Mouse (Mus musculus) adrenal gland, postnatal 4 days (tissue): ENCODE measurements around the gene Akp3. TPM values are rescaled to one million over a fixed set of nuclear protein-coding genes. Genes with fewer than 3 reads are reported as not detected.

Experiments used
- DNase-seq, 2 experiments: peaks; one replicate each; pipeline ENCODE4 v3.0.0; 2021 to 2022; ENCODE audit warnings: low spot score in 2 of 2, mixed read lengths in 2 of 2
- total RNA-seq, 2 experiments: library from RNA; stranded (reverse); gene quantifications; 2 replicates each; pipeline ENCODE4 v1.2.3; 2021

Gene Akp3
- total RNA-seq, 2 experiments from 2014 or later, result not detected

DNA sequence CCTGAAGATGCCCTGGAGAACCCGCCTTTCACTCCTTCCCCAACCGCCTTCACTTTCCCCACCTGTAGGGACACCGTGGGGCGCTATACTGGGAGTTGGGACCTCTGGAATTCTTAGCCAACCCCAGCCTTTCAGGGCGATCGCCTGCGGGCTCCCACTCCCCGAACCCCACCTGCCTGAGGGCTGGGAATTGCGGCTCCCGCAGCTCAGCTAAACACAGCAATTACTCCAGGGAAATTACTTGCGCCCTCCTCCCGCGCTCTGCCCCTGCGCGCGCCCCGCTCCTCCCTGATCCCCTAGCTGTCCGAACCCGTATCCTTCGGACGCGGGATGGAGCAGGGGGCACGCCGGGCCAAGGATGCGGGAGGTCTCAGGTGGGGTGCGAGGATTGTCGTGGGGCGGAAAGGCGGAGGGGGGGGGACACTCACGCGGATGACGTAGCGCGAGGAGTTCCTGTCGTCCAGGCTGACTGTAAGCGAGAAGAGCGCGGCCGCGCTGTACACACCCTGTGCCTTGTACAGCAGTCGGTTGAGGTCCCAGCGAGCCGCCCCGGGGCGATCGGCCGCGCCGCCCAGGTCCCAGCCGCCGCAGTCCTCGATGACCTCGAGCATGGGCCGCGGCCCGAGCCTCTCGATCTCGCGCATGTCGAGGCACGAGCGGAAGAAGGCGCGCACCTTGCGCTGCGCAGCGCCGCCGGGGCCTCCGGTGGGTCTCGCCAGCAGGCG is 29.2 kb downstream of the Akp3 start:
- DNase-seq, result no peak

DNA sequence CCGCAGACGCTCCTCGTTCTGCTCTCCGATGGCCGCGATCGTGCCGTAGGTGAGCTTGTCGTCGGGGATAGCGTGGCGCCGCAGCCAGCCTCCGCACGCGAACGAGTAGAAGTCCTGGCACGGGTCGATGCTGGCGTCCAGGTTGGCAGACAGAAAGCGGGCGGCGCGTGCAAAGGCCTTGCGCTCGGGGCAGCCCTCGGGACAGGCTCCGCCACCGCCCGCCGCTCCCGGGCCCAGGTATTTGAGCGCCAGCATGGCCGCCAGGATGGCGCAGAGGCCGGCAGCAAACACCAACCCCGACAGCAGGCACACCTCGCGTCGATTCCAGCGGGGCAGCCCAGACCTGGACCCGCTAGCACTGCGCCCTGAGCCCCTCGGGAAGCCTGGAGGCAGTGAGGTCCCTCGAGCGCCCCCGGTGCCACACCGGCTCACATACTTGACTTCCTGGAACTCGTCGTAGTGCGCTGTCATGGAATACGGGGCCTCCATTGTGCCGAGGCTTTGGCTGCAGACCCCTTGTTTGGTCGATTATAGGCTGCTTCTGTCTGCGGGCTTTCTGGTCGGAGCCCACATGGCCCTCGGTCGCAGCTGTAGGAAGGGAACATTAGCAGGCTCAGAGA is 29.8 kb downstream of the Akp3 start:
- DNase-seq, result no peak

GRCm38 (mm10) chr1:87155531-87156198 is 30.9 kb downstream of the Akp3 start:
- DNase-seq, result no peak

GRCm38 (mm10) chr1:87156199-87156587 is 31.4 kb downstream of the Akp3 start, which contains the start of gene Ecel1:
TSS of gene Ecel1 (minus strand) at chr1:87156521.
- DNase-seq, result no peak

GRCm38 (mm10) chr1:87159396-87159795 is 34.6 kb downstream of the Akp3 start:
- DNase-seq, result no peak

DNA sequence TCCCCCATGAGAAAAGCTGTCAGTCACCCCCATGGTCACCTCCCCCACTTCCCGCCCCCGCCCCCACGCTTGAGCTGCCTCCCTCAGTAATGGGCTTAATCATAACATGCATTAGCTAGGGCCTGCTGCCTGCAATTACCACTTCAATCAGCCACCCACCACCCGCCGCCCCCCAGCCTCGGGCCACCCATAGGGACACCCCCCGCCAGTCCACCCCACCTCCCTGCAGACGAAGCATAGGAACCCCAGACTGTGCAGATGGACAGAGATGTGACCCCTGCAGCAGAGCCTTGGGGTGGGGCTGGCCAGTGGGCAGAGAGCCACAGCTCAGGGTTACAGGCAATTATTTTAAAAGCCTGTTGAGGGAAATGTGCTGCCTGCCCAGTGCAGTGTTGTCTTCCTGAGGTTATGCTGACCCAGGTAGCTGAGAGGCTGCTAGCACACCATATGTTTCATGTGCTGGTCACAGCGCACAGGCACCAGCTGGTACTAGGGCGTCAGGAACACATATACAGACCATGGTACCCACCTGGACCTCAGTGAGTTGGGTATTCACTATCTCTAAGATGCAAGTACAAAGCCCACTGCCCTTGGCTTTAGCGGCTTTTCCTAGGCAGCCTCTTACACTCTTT is 39.5 kb downstream of the Akp3 start:
- no peak for DNase-seq

DNA sequence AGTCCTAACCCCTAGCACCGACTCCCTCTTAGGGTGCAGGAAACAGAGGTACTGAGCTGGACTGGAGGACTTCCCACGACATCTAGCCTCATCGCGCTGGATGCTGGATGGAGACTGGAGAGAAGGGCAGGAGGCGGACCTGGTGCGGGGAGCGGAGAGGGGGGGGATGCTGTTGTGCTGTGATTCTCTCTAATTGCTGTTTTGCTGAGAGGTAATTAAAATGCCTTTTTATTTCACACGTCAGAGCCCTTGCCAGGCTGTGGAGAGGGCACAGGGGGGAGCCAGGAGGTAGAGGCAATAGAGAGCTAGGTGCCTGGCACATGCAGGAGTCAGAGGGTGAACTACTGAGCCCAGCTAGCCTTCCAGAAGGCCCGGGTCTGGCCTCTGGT is 40.0 kb downstream of the Akp3 start:
- DNase-seq, result no peak

GRCm38 (mm10) chr1:87170458-87170857 is 45.7 kb downstream of the Akp3 start:
- DNase-seq, result no peak

GRCm38 (mm10) chr1:87171312-87171711 is 46.5 kb downstream of the Akp3 start:
- DNase-seq, result no peak

DNA sequence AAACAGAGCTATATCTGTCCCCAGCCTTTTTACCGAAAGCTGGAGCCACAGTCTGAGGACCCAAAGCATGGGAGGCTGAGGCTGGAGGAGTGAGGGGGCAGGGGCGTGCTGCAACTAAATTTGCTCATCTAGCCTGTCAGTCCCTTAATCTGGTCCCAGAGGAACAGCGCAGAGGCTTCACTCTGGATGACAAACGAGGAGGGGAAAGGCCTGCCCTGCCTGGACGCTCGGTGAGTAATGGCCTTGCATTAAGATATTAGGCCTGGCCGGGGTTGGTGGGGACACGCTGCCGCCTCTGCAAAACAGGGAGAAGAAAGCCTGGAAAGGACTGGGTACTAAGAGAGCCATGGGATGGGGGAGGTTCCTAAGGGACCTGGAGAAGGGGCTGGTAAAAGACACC is 47.5 kb downstream of the Akp3 start:
- no peak for DNase-seq

DNA sequence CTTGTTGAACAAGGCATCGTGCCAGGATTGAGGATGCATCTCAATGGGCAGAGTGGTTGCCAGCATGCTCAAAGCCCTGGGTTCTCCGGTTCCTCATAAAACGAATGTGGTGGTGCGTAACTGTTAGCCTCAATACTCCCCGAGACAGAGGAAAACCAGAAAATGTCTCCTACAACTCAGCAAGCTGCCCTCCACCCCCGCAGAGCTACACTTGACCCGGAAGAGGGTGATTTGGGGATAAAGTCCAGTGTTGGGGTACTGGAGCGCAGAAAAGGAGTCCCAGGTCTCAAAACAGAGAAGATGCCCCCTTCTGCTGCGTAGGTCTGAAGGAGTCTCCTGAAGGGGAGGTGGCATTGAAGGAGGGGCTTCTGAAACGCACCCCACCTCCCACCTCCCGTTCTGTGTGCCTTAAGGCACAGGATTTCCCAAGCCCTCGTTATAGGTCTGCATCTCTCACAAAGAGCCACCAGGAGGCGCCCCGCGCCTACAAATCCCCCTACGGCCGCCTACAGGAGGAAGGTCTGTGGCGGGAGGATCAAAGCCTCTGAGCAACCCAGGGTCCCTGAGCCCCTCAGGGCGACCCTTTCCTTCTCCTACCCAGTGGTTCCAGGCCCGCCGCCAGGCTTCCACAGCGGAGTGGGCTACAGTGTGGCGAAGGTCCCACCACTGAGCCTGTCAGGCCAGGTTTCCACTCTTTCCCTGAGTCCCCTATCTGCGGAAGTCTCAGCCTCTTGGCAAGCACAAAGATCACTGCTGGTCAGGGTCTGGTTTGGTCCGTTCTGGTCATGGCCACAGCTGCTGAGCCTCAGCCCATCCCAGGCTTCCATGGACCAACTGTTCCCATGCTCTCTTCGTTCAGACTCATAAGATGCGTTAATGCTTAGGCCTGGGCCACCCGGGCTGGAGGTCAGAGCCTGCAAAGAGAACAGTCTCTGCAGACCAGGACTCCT is 49.5 kb downstream of the Akp3 start:
- peak in 1 of 2 experiments; percentile 43 for DNase-seq

GRCm38 (mm10) chr1:87175852-87176292 is 51.1 kb downstream of the Akp3 start:
- peak in 1 of 2 experiments; percentile 28 for DNase-seq

Other genes with a start within 250 kb of the Akp3 start
- gene Alppl2, start 35.0 kb upstream of the Akp3 start, total RNA-seq, result not detected
- not detected for gene Alpi, start 23.4 kb upstream of the Akp3 start, total RNA-seq
- 10 to 100 TPM in 1 of 2 experiments, 1 to 10 TPM in 1; 6.9 to 15.1 TPM for gene Ecel1, start 31.5 kb downstream of the Akp3 start, total RNA-seq
- not detected for gene Prss56, start 58.3 kb downstream of the Akp3 start, total RNA-seq
- under 1 TPM; 0.20 to 0.54 TPM for gene Chrnd, start 65.6 kb downstream of the Akp3 start, total RNA-seq
- gene Chrng, start 79.7 kb downstream of the Akp3 start, total RNA-seq, result under 1 TPM in 1 of 2 experiments, not detected in 1; 0.34 TPM
- gene Eif4e2, start 88.9 kb downstream of the Akp3 start, total RNA-seq, result 100 to 1,000 TPM; 107 to 109 TPM
- gene Efhd1, start 139.4 kb downstream of the Akp3 start, total RNA-seq, result 100 to 1,000 TPM; 201 to 207 TPM
- 10 to 100 TPM; 73.9 to 84.0 TPM for gene Gigyf2, start 202.0 kb downstream of the Akp3 start, total RNA-seq